Mouse (Mus musculus): ENCODE measurements around the gene March9. TPM values are rescaled to one million over a fixed set of nuclear protein-coding genes. Genes with fewer than 3 reads are reported as not detected.

Gene March9
- polyA plus RNA-seq, 1 experiment from 2014 or later, result not detected

DNA sequence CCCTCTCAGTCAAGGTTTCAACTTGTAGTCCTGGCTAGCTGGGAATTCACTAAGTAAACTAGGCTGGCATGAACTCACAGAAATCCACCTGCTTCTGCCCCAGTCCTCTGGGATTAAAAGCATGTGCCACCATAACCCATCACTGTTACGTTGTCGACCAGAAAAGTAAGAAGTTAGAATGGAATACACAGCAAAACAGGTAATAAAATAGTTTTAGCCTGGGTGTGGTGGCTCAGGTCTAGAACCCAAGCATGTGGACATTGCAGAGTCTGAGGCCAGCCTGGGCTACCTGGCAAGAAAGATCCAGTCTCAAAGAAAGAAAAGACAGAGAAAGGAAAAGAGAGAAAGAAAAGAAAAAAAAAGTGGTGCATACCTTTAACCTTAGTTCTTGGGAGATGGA lies 1.5 kb upstream of the March9 start:
- H3K27ac ChIP-seq (ENCODE audit: low read length), result no peak overlapping the region
- ATAC-seq (ENCODE audit: low read depth), result no peak
- 71% methylated on average over 2 of the region's 2 CpGs for WGBS (ENCODE audit: insufficient replicate concordance)
- H3K9ac ChIP-seq (ENCODE audit: low read depth, low read length), result no peak overlapping the region
- peaks cover 51% of the 10 kb centered on the region for H3K27me3 ChIP-seq (ENCODE audit: control insufficient read depth, insufficient read depth, low read depth, low read length)
- peaks cover 17% of the 10 kb centered on the region for H3K36me3 ChIP-seq (ENCODE audit: control insufficient read depth, insufficient read depth)
- H3K4me3 ChIP-seq (ENCODE audit: low read depth, low read length), result no peak overlapping the region
- H3K4me1 ChIP-seq (ENCODE audit: control insufficient read depth, low read depth, low read length), result peaks cover 26% of the 10 kb centered on the region
- H3K4me2 ChIP-seq (ENCODE audit: low read depth, low read length), result no peak overlapping the region
- no peaks in the 10 kb centered on the region for H3K9me3 ChIP-seq (replicated peaks; ENCODE audit: control insufficient read depth, low read length)

DNA sequence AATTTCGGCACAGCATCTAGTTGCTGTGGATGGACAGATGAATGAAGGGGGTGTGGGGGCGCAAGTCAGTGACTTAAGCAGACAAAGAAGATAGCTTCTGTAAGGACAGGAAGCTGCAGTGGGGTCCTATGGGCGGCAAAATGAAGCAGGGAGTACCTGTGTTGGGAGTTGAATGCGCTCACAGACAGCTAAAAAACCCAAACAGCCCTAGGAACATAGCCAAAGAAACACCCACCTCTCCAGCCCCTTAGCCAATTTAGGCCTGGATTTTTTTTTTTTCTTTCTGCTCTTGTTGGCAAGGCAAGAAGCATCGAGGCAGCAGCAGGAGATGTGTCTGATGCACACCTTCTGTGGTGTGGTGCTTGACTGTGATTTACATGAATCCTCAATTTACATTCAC lies 1.1 kb upstream of the March9 start:
- peaks cover 51% of the 10 kb centered on the region for H3K27me3 ChIP-seq (ENCODE audit: control insufficient read depth, insufficient read depth, low read depth, low read length)
- no peak overlapping the region for H3K4me3 ChIP-seq (ENCODE audit: low read depth, low read length)
- H3K4me1 ChIP-seq (ENCODE audit: control insufficient read depth, low read depth, low read length), result peaks cover 26% of the 10 kb centered on the region
- no peak for ATAC-seq (ENCODE audit: low read depth)
- H3K4me2 ChIP-seq (ENCODE audit: low read depth, low read length), result no peak overlapping the region
- H3K36me3 ChIP-seq (ENCODE audit: control insufficient read depth, insufficient read depth), result peaks cover 13% of the 10 kb centered on the region
- no peak overlapping the region for H3K9ac ChIP-seq (ENCODE audit: low read depth, low read length)
- WGBS (ENCODE audit: insufficient replicate concordance), result 55% methylated on average over 5 of the region's 5 CpGs
- no peak overlapping the region for H3K27ac ChIP-seq (ENCODE audit: low read length)
- no peaks in the 10 kb centered on the region for H3K9me3 ChIP-seq (replicated peaks; ENCODE audit: control insufficient read depth, low read length)

DNA sequence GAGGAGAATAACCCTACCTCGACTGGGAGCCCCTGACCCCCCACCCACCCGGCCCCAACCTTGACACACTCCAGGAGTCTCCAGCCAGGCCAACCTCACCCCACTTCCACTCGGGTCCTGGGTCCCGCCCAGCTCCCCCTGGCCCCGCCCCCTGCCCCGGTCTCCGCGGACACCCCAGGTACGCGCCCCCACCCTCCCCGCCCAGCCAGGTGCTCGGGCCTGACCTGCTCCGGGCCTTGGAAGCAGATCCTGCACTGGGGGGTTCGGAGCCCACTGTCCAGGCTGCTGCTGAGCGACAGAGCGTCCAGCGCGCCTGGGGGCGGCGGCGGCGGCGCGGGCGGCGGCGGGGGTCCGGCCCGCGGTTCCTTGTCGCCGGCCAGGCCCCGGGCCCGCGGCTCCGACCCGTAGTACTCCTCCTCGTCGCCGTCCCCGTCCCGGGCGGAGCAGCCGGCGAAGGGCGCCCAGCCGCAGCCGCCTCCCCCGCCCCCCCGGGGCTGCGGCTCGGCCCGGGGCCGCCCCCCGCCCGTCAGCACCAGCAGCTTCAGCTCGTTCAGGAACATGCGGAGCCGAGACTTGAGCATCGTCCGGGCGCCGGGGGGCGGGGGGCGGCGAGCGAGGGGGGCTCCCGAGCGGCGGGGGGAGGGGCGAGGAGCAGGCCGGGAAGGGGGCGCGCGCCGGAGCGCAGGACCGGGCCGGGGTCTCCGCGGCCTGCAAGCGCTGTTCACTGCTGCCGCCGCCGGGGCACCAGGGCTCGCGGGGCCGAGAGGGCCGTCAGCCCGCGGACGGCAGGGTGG lies 613 bp downstream of the March9 start:
- Histone ChIP-seq H3K9me3 (replicated peaks; ENCODE audit: control insufficient read depth, low read length) (no peaks in the 10 kb centered on the region), H3K27me3 (ENCODE audit: control insufficient read depth, insufficient read depth, low read depth, low read length) (peaks cover 54% of the 10 kb centered on the region), H3K4me2 (ENCODE audit: low read depth, low read length) (peak overlapping the region; percentile 87), H3K36me3 (ENCODE audit: control insufficient read depth, insufficient read depth) (no peaks in the 10 kb centered on the region), H3K9ac (ENCODE audit: low read depth, low read length) (peak overlapping the region; percentile 46), H3K4me3 (ENCODE audit: low read depth, low read length) (peak overlapping the region; percentile 62), H3K4me1 (ENCODE audit: control insufficient read depth, low read depth, low read length) (peaks cover 13% of the 10 kb centered on the region), H3K27ac (ENCODE audit: low read length) (no peak overlapping the region)
- 2% methylated on average over 47 of the region's 92 CpGs for WGBS (ENCODE audit: insufficient replicate concordance)
- ATAC-seq (ENCODE audit: low read depth), result no peak

DNA sequence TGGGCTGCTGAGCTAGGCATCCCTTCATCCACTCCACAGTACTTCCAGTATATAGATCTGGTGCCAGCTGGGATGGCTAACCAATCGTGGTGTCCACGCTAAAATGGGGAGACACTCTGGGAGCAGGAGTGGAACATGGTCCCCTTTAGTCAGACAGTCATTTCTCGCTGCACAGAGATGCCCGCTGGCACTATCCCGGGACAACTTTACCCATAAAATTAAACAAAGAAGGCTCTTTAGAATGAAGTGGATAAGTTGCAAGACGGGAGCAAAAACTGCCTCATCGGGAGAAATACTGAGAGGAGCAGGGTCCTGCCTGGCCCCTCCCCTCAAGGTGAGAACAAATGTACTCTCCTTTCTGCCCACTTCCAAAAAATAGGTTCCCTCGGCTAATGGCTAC lies 1.3 kb downstream of the March9 start:
- Histone ChIP-seq H3K27ac (ENCODE audit: low read length) (no peak overlapping the region), H3K9ac (ENCODE audit: low read depth, low read length) (no peak overlapping the region), H3K36me3 (ENCODE audit: control insufficient read depth, insufficient read depth) (no peaks in the 10 kb centered on the region), H3K4me2 (ENCODE audit: low read depth, low read length) (0 out of 2 replicates have a peak overlapping the region, but pooled peaks have one; percentile 87), H3K4me1 (ENCODE audit: control insufficient read depth, low read depth, low read length) (peaks cover 13% of the 10 kb centered on the region), H3K4me3 (ENCODE audit: low read depth, low read length) (no peak overlapping the region), H3K9me3 (replicated peaks; ENCODE audit: control insufficient read depth, low read length) (no peaks in the 10 kb centered on the region), H3K27me3 (ENCODE audit: control insufficient read depth, insufficient read depth, low read depth, low read length) (peaks cover 56% of the 10 kb centered on the region)
- ATAC-seq (ENCODE audit: low read depth), result no peak
- WGBS (ENCODE audit: insufficient replicate concordance), result 10% methylated on average over 8 of the region's 8 CpGs

DNA sequence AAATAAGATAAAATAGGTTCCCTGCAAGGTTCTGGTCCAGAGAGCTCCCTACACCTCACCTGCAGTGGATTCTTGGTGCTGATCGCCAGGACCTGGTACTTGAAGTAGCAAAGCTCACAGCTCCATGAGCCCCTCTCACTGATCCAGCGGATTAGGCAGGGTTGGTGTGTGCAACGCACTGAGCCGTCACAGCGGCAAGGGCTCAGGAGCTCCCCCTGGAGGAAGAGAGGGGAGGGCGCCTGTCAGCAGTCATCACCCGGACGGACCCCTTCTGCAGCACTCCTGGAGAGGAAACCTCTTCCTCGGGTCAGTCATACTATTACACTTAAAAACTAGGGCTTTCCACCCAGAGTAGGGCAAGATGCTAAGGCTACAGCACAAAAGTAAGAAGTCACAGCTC lies 1.8 kb downstream of the March9 start:
- H3K36me3 ChIP-seq (ENCODE audit: control insufficient read depth, insufficient read depth), result no peaks in the 10 kb centered on the region
- ATAC-seq (ENCODE audit: low read depth), result no peak
- no peak overlapping the region for H3K9ac ChIP-seq (ENCODE audit: low read depth, low read length)
- H3K4me1 ChIP-seq (ENCODE audit: control insufficient read depth, low read depth, low read length), result peaks cover 13% of the 10 kb centered on the region
- no peak overlapping the region for H3K27ac ChIP-seq (ENCODE audit: low read length)
- WGBS (ENCODE audit: insufficient replicate concordance), result 0% methylated on average over 9 of the region's 9 CpGs
- no peak overlapping the region for H3K4me2 ChIP-seq (ENCODE audit: low read depth, low read length)
- peaks cover 59% of the 10 kb centered on the region for H3K27me3 ChIP-seq (ENCODE audit: control insufficient read depth, insufficient read depth, low read depth, low read length)
- no peaks in the 10 kb centered on the region for H3K9me3 ChIP-seq (replicated peaks; ENCODE audit: control insufficient read depth, low read length)
- H3K4me3 ChIP-seq (ENCODE audit: low read depth, low read length), result no peak overlapping the region

DNA sequence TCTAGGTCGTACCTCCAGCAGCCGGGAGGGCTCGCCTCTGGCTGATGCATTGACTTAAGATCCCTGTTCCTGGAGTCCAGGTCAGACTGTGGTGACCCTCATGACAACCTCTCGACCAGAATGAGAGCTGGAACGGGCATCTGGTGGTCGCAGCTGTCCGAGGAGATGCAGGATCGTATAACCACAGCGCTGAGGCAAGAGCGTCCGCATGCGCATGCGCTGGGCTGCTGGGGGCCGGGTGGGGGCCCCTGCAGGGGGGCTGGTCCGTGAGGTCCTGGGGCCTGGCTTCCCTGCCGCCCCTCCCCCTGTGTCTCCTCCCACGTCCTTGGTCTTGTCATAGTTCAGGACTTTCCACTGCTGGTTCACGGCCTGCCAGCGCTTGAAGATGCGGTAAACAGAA lies 3.5 kb downstream of the March9 start:
- no peak overlapping the region for H3K4me2 ChIP-seq (ENCODE audit: low read depth, low read length)
- peaks cover 58% of the 10 kb centered on the region for H3K27me3 ChIP-seq (ENCODE audit: control insufficient read depth, insufficient read depth, low read depth, low read length)
- peaks cover 10% of the 10 kb centered on the region for H3K4me1 ChIP-seq (ENCODE audit: control insufficient read depth, low read depth, low read length)
- H3K36me3 ChIP-seq (ENCODE audit: control insufficient read depth, insufficient read depth), result no peaks in the 10 kb centered on the region
- 72% methylated on average over 20 of the region's 20 CpGs for WGBS (ENCODE audit: insufficient replicate concordance)
- no peak overlapping the region for H3K4me3 ChIP-seq (ENCODE audit: low read depth, low read length)
- H3K9me3 ChIP-seq (replicated peaks; ENCODE audit: control insufficient read depth, low read length), result no peaks in the 10 kb centered on the region
- no peak for ATAC-seq (ENCODE audit: low read depth)
- no peak overlapping the region for H3K27ac ChIP-seq (ENCODE audit: low read length)
- no peak overlapping the region for H3K9ac ChIP-seq (ENCODE audit: low read depth, low read length)

DNA sequence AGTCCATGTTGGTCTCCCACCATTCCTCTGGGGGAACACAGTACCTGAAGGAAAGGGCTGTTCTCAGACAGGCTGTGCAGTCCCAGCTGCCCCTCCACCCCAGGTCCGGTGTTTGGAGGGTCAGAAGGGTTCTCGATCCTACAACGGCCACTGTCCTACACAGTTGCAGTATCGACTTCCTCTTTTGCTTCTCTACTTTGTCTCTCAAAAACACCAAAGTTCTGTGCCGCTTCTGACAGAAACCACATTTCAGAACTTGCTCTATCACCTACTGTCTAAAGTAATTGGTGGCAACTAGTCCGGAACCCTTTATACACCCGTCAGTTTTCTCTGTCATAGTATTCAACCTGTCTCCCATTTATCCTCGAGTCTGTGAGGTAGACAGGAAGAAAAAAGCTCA lies 4.6 kb downstream of the March9 start:
- Histone ChIP-seq H3K27me3 (ENCODE audit: control insufficient read depth, insufficient read depth, low read depth, low read length) (peaks cover 58% of the 10 kb centered on the region), H3K36me3 (ENCODE audit: control insufficient read depth, insufficient read depth) (no peaks in the 10 kb centered on the region), H3K27ac (ENCODE audit: low read length) (no peak overlapping the region), H3K4me1 (ENCODE audit: control insufficient read depth, low read depth, low read length) (peaks cover 10% of the 10 kb centered on the region), H3K4me2 (ENCODE audit: low read depth, low read length) (no peak overlapping the region), H3K9ac (ENCODE audit: low read depth, low read length) (no peak overlapping the region), H3K9me3 (replicated peaks; ENCODE audit: control insufficient read depth, low read length) (no peaks in the 10 kb centered on the region), H3K4me3 (ENCODE audit: low read depth, low read length) (no peak overlapping the region)
- ATAC-seq (ENCODE audit: low read depth), result no peak
- WGBS (ENCODE audit: insufficient replicate concordance), result 36% methylated on average over 8 of the region's 8 CpGs

DNA sequence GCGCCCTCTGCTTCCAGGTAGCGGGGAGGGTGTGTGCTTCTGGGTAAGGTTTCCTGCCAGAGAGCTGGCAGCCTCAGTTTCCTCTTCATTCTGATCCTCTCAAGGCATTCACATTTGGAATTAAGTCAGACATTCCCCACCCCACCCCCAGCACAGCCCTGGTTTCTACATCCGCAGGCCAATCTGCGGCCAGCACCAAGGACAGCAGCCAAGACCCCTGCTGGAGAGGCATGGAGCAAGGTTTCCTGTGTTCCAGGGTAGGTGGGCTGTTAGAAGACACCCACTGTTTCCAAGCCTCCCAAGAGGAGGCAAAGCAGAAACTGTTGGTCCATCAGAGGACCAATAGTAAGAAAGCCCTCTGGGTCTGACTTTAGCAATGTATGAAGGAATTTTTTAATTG lies 5.3 kb downstream of the March9 start:
- peaks cover 58% of the 10 kb centered on the region for H3K27me3 ChIP-seq (ENCODE audit: control insufficient read depth, insufficient read depth, low read depth, low read length)
- no peak overlapping the region for H3K4me2 ChIP-seq (ENCODE audit: low read depth, low read length)
- no peak for ATAC-seq (ENCODE audit: low read depth)
- no peak overlapping the region for H3K9ac ChIP-seq (ENCODE audit: low read depth, low read length)
- no peak overlapping the region for H3K27ac ChIP-seq (ENCODE audit: low read length)
- WGBS (ENCODE audit: insufficient replicate concordance), result 45% methylated on average over 4 of the region's 4 CpGs
- H3K36me3 ChIP-seq (ENCODE audit: control insufficient read depth, insufficient read depth), result no peaks in the 10 kb centered on the region
- H3K9me3 ChIP-seq (replicated peaks; ENCODE audit: control insufficient read depth, low read length), result no peaks in the 10 kb centered on the region
- H3K4me3 ChIP-seq (ENCODE audit: low read depth, low read length), result no peak overlapping the region
- H3K4me1 ChIP-seq (ENCODE audit: control insufficient read depth, low read depth, low read length), result peaks cover 5% of the 10 kb centered on the region

DNA sequence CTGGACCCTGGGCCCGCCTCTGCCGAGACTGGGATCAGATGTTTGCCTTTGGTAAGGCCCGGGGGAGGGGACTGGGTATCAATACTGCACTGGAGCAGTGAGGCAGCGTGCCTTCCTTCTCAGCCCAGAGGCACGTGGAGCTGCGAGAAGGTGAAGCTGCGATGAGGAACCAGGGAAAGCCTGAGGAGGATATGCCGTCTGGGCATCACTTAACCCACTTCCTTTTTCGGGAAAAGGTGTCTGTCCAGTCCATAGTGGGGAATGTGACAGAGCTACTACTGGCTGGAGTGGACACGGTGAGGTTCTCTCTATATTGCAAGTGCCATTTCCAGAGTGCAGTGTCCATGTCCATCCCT lies 9.9 kb downstream of the March9 start:
- 10% methylated on average over 10 of the region's 10 CpGs for WGBS (ENCODE audit: insufficient replicate concordance)
- no peaks in the 10 kb centered on the region for H3K9me3 ChIP-seq (replicated peaks; ENCODE audit: control insufficient read depth, low read length)
- H3K4me2 ChIP-seq (ENCODE audit: low read depth, low read length), result no peak overlapping the region
- peaks cover 55% of the 10 kb centered on the region for H3K27me3 ChIP-seq (ENCODE audit: control insufficient read depth, insufficient read depth, low read depth, low read length)
- H3K9ac ChIP-seq (ENCODE audit: low read depth, low read length), result no peak overlapping the region
- H3K4me3 ChIP-seq (ENCODE audit: low read depth, low read length), result no peak overlapping the region
- no peak overlapping the region for H3K27ac ChIP-seq (ENCODE audit: low read length)
- 0 out of 2 replicates have a peak, but pooled peaks have one; percentile 3 for ATAC-seq (ENCODE audit: low read depth)
- H3K4me1 ChIP-seq (ENCODE audit: control insufficient read depth, low read depth, low read length), result no peaks in the 10 kb centered on the region
- no peaks in the 10 kb centered on the region for H3K36me3 ChIP-seq (ENCODE audit: control insufficient read depth, insufficient read depth)
